Mouse (Mus musculus) ES-Bruce4 (cell line): ENCODE measurements at regions not wholly inside any gene's neighbourhood (a gene's known extent, or its start where the extent isn't known, plus 50 kb on each side); places are given as distances from the start of the nearest gene placed in this dataset.

ENCODE experiments used
- CTCF ChIP-seq: IDR thresholded peaks from one replicate; pipeline ENCODE4 v1.8.1; 2011; ENCODE audit warnings: low read depth, low read length
- EP300 ChIP-seq: IDR thresholded peaks from 2 replicates; pipeline ENCODE4 v1.6.1; 2011; ENCODE audit warnings: low read depth, low read length; ENCODE audit not compliant: insufficient read depth
- POLR2A ChIP-seq: IDR thresholded peaks from one replicate; pipeline ENCODE4 v1.8.1; 2011; ENCODE audit warnings: low read length; ENCODE audit not compliant: insufficient read depth

DNA sequence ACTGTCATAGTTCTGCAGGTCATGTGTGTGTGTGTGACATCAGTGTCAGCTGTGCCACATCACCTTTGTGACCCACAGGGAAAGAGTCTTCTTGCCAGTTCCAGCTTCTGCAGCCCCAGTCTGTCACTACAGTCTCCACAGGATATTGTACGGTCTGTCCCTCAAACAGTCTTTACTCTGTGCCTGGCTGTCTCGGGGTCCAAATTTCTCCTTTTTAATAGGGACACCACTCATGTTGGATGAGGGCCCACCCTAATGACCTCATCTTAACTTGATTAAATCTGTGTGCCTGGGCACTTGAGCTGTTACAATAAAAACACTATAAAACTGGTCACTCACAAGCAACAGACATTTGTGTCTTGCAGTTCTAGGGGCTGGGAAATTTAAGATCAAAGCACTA, 165.1 kb upstream of the Sox9 start:
- no peak for TF ChIP-seq CTCF
- TF ChIP-seq POLR2A, result no peak
- TF ChIP-seq EP300, result no peak
